Mouse (Mus musculus): ENCODE measurements around the gene Oaf. TPM values are rescaled to one million over a fixed set of nuclear protein-coding genes. Genes with fewer than 3 reads are reported as not detected.

Oaf gene
- total RNA-seq (2021) = 10 to 100 TPM; 19.2 to 20.3 TPM
- long read RNA-seq, transcript Oaf-201 (4 exons, 2,526 nt) = major isoform, 32 of 34 reads
- long read RNA-seq, partial matches to known transcripts = 0 of 34 reads
- long read RNA-seq, other reads (novel, unspliced or antisense) = 2 of 34 reads

DNA sequence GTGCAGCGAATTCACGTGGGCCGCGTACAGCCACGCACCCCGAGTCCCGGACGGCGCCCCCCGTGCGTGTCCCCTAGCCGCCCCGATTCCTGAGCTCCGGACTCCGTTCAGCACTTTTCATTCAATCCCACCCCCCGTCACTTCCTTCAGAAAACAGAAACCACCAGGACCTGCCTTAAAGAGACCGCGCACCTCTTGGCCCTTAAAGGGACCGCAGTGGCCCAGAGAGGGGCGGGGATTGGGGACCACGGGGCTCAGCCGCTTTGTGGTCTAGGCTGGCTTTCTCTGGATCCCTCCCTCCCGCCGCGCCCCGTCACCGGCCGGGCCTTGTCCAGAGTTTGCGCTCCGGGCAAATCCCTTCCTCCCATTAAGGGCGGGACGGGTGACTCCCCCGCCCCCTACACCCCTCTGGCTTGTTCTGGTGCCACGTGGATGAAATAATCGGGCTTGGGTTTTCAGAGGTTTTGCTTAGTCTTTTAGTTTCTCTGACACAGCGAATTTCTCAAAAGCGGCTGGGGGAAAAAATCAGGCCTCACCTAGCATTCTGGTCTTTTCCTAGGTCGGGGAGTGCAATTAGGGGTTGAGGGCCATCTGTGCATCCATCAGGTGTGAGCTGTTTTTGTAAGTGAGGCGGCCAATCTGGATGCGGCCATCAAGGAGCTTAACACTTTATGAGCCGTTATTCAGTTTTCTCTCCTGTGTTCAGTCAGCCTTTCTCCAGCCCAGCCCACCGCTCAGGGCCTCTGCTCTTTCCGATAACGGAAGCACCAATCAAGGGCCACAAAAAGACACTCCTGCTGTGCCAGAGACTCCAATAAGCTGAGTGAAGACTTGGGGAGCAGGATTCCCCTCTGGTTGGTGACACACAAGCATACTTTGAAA, at the start of gene Oaf:
TSS of gene Oaf (minus strand) at position 200 of the 882 bp plus-strand sequence.
- DNase-seq (ENCODE audit: low spot score in 2 of 2) = peak; percentile 57 to 65

DNA sequence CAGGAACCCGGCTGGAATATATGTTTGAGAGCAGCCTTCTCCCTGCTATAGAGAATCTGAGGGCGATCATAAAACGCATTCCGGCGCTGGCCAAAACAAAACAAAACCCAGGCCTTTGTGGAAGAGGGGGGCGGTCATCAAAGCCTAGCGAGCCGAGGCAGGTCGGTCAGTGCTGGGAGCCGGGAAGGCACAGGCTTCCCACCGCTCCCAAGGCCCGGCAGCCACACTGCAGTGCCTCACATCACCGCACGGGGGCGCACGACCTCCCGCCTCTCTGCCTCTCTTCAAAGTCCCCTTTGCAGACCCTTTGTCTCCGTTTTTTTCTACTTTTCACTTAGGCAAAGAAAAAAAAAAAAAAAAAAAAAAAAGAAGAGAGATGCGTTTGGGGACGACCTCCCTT, 47.2 kb upstream of the Oaf start:
- peak; percentile 39 to 72 for DNase-seq (ENCODE audit: low spot score in 2 of 2)

DNA sequence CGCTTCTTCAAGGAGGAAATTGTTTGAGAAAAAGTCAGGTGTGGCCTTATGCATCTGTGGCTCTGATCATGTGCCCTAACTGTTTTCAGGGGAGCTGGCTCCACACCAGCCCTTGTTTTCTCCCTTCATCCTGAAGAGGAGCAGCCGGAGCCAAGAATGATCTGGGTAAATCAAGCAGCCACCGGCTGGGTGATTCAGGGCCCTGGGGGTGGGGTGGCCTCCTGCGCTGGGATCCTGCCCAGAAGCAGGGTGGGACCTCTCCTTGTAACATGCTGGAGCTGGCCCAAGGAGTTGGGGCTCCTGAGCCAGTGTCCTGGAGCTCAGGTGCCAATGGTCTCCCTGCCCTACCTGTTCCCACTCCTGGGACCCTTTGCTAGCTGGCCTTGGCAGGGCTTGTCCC, 45.6 kb upstream of the Oaf start:
- DNase-seq (ENCODE audit: low spot score in 2 of 2) = no peak

DNA sequence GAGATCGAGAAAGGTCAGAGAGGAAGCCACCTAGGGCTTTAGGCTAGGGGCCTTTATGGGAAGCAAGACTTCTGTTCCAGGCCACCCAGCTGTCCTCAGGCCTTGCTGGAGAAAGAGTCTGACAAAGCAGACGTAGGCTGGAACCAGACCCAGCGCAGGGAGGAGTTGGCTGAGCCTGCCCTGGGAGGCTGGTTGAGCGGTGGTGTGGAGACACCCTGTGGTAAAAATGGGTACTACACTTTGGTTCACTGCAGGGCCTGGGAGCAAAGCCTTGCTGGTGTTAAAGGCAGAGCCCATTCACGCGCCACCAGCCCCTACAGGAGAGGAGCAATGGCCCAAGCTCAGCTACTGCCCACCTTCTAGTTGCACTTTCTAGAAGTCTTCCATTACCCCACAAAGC, 44.6 kb upstream of the Oaf start:
- DNase-seq (ENCODE audit: low spot score in 2 of 2) = peak; percentile 63 to 89

DNA sequence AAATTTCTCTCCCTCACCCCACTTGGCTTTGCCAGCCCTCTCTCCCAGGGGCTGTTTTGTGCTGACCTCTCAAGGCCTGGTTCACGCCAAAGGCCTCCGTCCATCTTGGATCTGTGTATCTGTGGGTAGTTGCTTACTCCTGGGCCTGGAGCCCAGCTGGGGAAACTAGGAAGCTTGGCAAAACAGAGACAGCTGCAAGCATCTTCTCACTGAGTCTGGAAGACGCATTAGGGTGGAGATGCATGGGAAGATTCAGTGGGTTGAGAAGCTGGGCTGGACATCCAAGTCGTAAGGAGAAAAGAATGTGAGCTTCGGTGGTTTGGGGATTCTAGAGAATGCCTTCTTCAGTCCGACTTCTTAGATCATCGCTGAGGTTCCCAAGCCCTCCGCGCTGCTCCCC, 34.0 kb upstream of the Oaf start:
- no peak for DNase-seq (ENCODE audit: low spot score in 2 of 2)

DNA sequence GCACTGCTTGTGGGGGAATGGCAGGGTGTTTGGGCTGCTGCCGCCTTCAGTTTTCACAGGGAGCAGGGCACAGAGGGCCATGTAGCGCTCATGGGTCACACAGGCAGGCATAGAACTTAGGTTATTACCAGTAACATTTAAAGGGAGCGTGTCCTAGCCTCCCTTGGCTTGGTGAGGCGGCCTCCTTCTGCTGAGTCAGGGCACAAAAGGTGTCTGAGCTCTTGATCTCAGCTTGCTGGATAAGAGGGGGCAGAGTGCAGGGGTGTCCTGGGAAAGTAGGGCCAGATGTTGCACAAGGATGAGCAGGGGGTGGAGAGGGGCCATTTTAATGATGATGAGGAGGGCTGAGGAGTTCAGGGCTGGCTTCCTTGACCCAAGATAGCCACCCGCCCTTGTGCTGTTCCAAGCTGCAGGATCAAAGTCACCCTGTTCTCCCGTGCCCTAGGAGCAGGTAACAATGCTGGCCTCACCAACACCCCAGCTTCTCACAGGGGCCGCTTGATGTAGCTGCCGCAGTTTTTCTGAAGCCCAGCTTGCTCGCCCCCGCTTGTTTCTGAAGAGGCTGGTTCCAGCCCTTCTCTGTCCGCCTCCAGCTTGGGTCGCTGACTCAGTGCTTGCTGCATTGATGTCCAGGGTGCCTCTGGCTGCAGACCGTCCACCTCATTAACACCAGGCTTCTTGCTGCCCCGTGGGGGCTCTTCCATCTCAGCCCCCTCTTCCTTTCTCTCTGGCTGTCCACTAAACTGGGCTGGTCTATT, 32.2 kb upstream of the Oaf start:
- no peak for DNase-seq (ENCODE audit: low spot score in 2 of 2)

DNA sequence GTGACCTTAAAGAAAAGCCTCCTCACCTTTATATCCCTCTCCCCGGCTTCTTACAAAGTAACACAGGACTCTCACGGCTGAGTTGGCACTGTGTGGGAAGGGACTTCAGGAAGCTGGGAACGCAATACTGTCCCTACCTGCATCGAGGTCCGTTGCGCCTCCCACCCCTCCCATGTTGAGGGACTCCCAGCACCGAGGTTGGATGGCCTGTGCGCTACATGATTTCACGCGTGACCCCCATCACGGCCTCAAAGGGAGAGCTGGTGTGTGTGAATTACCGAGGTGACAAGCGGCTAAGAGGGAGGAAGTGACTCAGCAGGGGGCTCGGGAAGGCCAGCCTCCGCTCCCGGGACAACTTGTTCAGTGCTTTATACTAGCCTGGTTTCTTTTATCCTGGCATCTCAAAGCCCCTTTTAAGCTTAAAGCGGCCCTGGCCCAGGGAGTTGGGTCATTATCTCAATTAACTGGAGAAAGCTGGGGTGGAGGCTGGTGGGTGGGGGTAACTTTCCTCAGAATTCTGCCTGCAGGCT, 31.1 kb upstream of the Oaf start:
- peak; percentile 17 to 67 for DNase-seq (ENCODE audit: low spot score in 2 of 2)

DNA sequence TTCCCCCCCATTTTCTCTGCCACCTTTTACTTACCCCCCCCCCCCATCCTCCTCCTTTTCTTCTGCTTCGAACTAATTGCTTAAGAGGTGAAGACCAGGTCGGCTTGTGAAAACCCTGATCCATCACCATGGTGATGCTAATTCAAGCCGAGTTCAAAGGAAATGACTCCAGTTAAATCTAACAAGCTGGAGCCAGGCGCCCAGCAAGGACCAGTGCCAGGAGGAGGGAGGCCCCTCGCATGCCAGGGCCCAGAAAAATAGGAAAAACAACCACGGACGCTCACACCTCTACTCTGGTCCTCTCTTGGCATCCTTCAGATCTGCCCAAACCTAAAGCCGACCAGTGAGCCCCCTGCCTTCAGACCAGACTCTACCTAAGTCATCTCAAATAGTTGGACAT, 29.5 kb upstream of the Oaf start:
- DNase-seq (ENCODE audit: low spot score in 2 of 2) = peak; percentile 26 to 51

DNA sequence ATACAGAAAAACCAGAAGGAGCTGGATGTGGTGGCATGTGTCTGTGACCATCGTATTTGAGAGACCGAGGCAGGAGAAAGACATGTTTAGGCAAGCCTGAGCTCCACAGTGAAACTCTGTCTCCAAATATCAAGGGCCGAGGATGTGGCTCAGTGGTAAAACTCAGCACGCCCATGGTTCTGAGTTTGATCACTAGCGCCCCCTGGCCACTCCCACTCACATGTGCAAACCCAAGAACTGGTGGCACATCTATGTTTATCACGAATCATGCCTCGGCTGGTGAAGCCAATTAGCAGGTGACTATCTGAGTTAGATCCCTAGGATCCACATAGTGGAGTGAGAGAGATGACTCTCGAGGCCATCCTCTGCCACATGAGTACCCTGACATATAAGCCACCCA, 27.6 kb upstream of the Oaf start:
- no peak for DNase-seq (ENCODE audit: low spot score in 2 of 2)

DNA sequence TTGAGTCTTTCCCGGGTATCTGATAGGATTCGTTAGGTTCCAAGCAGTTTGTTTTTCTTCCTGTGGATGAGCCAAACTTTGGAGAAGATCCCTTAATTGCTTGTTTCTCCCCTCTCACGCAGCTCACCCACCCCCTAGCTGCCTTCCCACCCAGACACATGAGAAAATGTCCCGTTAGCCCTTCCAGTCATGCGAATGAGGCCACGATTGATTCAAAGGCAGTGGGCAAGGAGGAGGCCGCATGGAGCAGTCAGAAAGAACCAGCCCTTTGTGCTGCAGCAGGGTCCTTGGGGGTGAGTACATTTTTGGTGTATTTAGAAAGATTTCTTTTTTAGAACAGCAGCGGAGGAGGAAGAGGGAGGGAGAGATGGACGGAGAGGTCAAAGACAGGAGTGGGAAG, 25.5 kb upstream of the Oaf start:
- no peak for DNase-seq (ENCODE audit: low spot score in 2 of 2)

DNA sequence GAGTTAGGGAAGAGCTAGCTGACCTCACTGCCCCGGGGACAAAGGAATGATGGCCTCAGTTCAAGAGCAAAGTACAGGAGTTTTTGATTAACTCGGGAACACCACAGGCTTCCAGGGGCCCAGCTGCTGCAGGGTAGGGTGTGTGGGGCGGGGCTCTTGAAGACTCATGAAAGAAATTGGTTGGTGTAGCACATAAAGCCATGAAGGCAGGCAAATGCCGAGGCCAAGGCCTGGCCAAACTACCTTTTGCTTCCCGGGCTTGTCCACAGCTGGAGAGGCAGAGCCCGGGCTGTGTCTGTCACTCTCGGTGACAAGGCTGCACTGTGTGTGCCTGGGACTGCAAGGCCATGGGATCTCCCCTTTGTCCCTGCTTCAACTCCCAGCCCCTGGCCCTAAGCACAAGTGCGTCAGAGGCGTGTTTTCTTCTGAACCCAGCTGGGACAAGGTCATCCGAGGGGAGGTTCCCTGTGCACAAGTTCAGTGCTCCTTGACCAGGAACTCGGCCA, 24.3 kb upstream of the Oaf start:
- DNase-seq (ENCODE audit: low spot score in 2 of 2) = no peak

DNA sequence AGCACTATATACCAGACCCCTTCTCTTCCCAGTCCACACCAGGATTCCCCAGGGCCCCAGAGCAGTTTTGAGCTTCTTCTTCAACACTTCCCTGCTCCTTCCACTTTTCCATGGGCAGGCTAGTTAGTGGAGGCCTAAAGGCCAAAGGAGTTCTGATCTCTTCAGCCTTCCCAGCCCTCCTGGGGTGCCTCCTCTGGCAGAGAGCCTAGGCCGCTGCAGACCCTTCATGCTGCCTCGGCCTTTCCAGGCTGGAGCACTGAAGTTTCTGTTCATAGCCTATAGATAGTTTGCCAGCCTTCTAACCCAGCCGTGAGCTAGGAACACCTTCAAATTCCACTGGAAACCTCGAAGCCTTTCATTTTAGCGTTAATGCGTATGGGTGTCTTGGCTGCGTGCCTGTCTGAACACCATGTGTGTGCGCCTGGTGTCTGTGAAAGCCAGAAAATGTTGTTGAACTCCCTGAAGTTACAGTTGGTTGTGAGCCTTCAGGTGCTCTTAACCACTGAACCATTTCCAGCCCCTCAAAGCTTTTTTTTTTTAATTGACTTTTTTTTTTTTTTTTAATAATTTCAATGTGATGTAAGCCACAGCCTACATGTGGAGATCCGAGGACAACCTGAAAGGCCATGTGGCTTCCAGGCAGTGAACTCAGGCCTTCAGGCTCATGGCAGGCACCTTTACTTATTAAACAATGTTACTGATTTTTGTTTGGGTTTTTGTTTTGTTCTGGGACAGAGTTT, 23.3 kb upstream of the Oaf start:
- no peak for DNase-seq (ENCODE audit: low spot score in 2 of 2)

DNA sequence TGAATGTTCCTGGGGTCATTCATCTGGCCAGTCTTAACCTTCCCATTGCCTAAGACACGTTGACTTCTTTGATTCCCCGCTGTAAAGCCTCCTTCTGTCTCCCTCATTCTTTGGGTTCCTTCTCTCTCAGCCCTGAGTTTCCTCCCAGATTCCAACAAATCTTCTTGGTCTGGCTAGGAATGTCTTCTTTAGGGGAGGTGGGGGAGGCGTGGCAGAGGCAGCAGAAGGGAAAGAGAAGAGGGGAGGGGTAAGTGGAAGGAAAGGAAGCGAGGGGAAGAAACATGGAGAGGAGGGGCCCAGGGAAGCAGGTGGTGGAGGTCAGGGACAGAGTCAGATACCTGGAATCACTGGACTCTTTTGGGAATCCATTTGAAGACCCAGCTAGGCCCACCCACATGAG, 22.7 kb upstream of the Oaf start:
- no peak for DNase-seq (ENCODE audit: low spot score in 2 of 2)

DNA sequence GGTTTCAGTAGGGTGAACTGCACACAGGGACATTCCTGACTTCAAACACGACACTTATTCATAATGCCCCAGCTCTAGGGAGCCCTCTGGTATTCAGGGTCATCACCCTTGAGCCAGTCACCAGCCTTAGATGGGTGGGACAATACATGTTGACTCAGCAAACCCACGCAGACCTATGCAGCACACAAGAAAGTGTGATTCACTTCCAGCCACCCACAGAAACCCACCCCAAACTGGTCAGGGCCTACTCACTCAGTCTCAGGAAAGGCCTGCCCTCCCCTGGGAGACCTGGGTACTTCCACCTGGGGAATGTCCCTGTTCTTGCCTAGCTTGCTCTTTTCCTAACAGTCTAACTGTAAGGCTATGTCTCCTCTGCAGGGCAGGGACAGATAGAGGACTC, 22.2 kb upstream of the Oaf start:
- DNase-seq (ENCODE audit: low spot score in 2 of 2) = no peak

DNA sequence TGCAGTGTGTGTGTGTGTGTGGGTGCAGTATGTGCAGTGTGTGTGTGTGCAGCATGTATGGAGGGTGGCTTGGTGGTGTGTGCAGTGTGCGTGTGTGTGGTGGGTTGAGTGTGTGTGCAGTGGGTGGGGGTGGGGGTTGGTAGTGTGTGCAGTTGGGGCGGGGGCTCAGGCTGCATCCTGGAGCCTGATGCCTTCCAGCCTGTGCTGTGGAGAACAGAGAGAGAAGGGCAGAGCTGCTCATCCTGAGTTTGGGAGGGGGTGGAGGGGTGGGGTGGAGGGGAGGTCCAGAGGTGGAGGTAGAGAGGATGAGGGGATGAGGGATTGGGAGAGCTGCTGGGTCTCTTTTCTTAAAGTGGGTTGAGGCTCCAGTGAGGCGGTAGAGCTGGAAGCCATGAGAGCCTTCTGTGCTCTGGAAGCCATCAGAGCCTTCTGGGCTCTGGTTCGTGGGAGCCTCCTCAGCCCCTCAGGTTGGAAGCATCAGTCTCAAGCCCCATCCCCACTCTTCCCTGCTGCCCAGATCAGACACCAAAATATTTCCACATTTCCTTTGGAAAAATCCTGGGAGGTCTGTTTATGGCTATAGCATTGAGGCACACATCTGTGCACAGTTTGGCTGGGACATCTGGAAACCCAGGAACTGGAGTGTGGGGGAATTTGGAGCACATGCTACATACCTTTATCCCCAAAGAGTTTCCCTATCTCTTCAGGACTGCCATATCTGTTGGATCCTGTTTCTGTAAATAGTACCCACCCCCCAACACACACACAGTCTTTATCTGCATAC, 21.6 kb upstream of the Oaf start:
- no peak for DNase-seq (ENCODE audit: low spot score in 2 of 2)

DNA sequence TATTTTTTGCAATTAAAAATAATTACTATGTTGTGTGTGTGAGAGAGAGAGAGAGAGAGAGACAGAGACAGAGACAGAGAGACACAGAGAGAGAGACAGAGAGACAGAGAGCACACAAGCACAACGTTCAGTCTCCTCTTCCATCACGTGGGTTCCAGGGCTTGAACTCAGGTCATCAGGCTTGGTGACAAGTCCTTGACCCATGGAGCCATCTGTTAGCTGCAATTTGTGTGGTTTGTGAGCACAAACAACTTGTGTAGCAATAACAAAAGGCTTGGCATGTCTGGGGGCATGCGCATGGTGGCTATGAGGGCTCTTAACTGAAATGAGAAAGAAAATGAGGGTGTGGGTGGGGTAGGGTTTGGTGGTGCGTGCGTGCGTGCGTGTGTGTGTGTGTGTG, 20.9 kb upstream of the Oaf start:
- no peak for DNase-seq (ENCODE audit: low spot score in 2 of 2)

DNA sequence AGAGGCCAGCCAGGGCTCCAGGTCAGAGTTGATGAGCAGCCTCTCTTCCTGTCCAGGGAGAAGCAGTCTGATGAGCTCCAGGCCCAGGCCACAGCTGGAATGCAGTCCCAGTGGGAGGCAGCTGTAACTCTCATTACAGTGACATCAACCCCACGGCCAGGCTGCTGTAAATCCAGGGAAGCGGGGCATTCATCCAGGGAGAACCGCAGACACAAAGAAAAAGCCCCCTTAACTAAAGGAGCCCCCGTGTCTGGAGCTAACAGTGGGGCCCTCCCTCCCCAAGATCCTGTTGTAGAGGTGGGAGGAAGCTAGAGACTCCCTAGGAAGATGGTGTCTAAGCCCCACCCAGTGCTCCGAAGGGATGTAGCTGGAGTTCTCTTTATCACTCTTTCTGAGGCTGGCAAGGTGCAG, 13.6 kb upstream of the Oaf start:
- no peak for DNase-seq (ENCODE audit: low spot score in 2 of 2)

DNA sequence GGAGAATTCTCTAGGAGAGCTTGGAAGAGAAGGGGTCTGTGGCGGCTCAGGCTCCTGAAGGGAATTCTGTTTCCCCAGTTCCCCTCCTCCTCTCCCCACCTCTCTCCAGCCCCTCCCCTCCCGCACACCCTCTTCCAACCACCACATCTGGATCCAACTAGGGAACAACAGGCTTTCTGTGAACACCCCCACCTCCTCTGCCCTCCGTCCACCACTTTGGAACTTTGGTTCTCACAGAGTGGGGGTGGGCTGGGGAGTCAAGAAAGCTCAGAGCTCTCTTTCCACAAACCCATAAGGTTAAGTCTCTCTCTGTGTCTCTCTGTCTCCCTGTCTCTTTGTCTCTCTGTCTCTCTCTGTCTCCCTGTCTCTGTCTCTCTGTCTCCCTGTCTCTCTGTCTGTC, 13.1 kb upstream of the Oaf start:
- no peak for DNase-seq (ENCODE audit: low spot score in 2 of 2)

DNA sequence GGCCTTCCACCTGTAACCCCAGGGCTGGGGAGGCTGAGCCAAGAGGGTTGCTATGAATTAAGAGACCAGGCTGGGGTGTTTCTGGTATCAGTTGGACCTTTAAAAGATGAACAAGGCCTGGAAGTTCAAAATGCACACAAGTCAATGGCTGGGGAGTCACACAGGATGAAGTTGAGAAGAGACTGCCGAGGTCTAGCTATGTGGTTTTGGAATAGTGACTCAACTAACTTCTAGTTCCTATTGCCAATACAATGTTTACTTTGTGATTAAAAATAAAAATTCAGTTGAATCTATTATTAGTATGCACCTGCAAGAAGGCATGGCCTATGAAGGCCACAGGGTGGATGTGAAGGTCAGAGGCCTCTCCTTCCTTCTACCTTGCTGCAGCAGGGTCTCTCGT, 12.1 kb upstream of the Oaf start:
- no peak for DNase-seq (ENCODE audit: low spot score in 2 of 2)

DNA sequence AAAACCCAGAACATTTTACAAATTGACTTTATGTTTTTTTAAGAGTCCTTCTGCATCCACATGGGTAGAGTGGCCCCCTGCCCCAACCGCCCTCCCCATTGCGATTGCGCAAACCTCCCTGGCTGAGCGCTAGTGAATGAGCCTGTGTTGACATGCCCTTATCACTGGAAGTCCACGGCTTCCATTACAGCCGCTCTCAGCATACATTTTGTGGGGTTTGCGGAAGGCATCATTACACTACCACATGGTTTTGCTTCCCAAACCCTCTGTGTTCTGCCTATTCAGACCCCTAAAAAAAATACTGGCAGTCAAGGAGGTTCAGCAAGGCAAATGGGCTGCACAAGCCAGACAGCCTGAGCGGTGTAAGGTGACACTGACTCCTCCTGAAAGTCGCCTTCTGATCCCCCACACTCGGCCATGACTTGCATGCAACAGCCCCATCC, 7.0 kb upstream of the Oaf start:
- DNase-seq (ENCODE audit: low spot score in 2 of 2) = no peak

Data from layer of hippocampus, adult 18-20 months (tissue).